Mouse (Mus musculus): ENCODE measurements around the gene Izumo2. TPM values are rescaled to one million over a fixed set of nuclear protein-coding genes. Genes with fewer than 3 reads are reported as not detected.

The Izumo2 gene
- polyA plus RNA-seq, 1 experiment from 2014 or later = not detected

DNA sequence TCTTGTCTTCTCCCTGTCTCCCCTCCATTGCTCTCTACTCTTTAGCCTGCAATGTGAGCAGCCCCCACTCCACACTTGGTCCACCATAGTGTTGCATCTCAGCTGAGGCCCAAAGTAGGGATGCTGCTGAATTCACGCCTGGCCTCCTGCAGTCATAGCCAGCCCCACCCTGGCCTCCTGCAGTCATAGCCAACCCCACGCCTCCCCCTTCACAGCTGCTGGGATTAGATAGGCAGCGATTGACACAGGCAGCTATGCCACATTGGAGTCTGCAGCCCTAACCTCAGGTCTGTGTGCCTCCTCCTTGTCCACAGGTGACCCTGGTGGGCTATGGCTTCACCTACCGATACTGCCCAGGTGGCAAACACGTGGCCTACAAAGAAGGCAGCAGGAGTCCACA, 59.6 kb downstream of the Izumo2 start:
- H3K4me1 ChIP-seq (ENCODE audit: control insufficient read depth, insufficient read depth, low read length) = no peaks in the 10 kb centered on the region
- DNase-seq (ENCODE audit: low spot score) = no peak
- no peak for ATAC-seq
- no peak overlapping the region for H3K9ac ChIP-seq (ENCODE audit: low read length)
- H3K36me3 ChIP-seq (ENCODE audit: control insufficient read depth, insufficient read depth, low read length) = peaks cover 69% of the 10 kb centered on the region
- no peaks in the 10 kb centered on the region for H3K9me3 ChIP-seq (replicated peaks; ENCODE audit: control insufficient read depth, low read length)
- no peaks in the 10 kb centered on the region for H3K27me3 ChIP-seq (replicated peaks; ENCODE audit: control insufficient read depth, insufficient read depth, low read length)
- no peak overlapping the region for H3K4me3 ChIP-seq (ENCODE audit: low read depth, low read length)
- WGBS = 91% methylated on average over 5 of the region's 5 CpGs
- no peak overlapping the region for H3K27ac ChIP-seq (ENCODE audit: low read depth, low read length)
- H3K4me2 ChIP-seq (ENCODE audit: low read length) = no peak overlapping the region

Other genes starting within 250 kb of the Izumo2 start
- 5.3 TPM in 2 replicates for gene Aspdh, start 243.4 kb upstream of the Izumo2 start, polyA plus RNA-seq (2014; fragmentation: Nextera tagmentation; extraction: Ambion mirVana)
- 49.3 and 50.5 TPM in 2 replicates for gene Josd2, start 240.8 kb upstream of the Izumo2 start, polyA plus RNA-seq (2014; fragmentation: Nextera tagmentation; extraction: Ambion mirVana)
- 147 and 154 TPM in 2 replicates for gene Emc10, start 212.2 kb upstream of the Izumo2 start, polyA plus RNA-seq (2014; fragmentation: Nextera tagmentation; extraction: Ambion mirVana)
- gene Fam71e1, start 212.2 kb upstream of the Izumo2 start, polyA plus RNA-seq (2014; fragmentation: Nextera tagmentation; extraction: Ambion mirVana) = 13.0 and 24.0 TPM in 2 replicates
- gene Mybpc2, start 184.1 kb upstream of the Izumo2 start, polyA plus RNA-seq (2014; fragmentation: Nextera tagmentation; extraction: Ambion mirVana) = 0.10 TPM in 2 replicates
- gene Spib, start 176.7 kb upstream of the Izumo2 start, polyA plus RNA-seq (2014; fragmentation: Nextera tagmentation; extraction: Ambion mirVana) = not detected in 2 replicates
- 32.6 and 33.0 TPM in 2 replicates for gene Pold1, start 159.9 kb upstream of the Izumo2 start, polyA plus RNA-seq (2014; fragmentation: Nextera tagmentation; extraction: Ambion mirVana)
- 72.6 and 78.2 TPM in 2 replicates for gene Nr1h2, start 154.8 kb upstream of the Izumo2 start, polyA plus RNA-seq (2014; fragmentation: Nextera tagmentation; extraction: Ambion mirVana)
- 0.74 and 0.79 TPM in 2 replicates for gene Napsa, start 136.4 kb upstream of the Izumo2 start, polyA plus RNA-seq (2014; fragmentation: Nextera tagmentation; extraction: Ambion mirVana)
- gene Kcnc3, start 118.1 kb upstream of the Izumo2 start, polyA plus RNA-seq (2014; fragmentation: Nextera tagmentation; extraction: Ambion mirVana) = 2.1 and 2.2 TPM in 2 replicates
- gene Myh14, start 37.9 kb upstream of the Izumo2 start, polyA plus RNA-seq (2014; fragmentation: Nextera tagmentation; extraction: Ambion mirVana) = 0.74 and 1.1 TPM in 2 replicates
- gene Vrk3, start 39.7 kb downstream of the Izumo2 start, polyA plus RNA-seq (2014; fragmentation: Nextera tagmentation; extraction: Ambion mirVana) = 32.0 and 33.5 TPM in 2 replicates
- 1.2 and 1.3 TPM in 2 replicates for gene Zfp473, start 42.3 kb downstream of the Izumo2 start, polyA plus RNA-seq (2014; fragmentation: Nextera tagmentation; extraction: Ambion mirVana)
- gene Nup62, start 107.3 kb downstream of the Izumo2 start, polyA plus RNA-seq (2014; fragmentation: Nextera tagmentation; extraction: Ambion mirVana) = 40.4 and 43.6 TPM in 2 replicates
- 1.0 and 1.2 TPM in 2 replicates for gene Il4i1, start 107.6 kb downstream of the Izumo2 start, polyA plus RNA-seq (2014; fragmentation: Nextera tagmentation; extraction: Ambion mirVana)
- 4.2 and 4.7 TPM in 2 replicates for gene Atf5, start 107.9 kb downstream of the Izumo2 start, polyA plus RNA-seq (2014; fragmentation: Nextera tagmentation; extraction: Ambion mirVana)
- gene Akt1s1, start 140.2 kb downstream of the Izumo2 start, polyA plus RNA-seq (2014; fragmentation: Nextera tagmentation; extraction: Ambion mirVana) = 70.4 and 75.4 TPM in 2 replicates
- 79.6 and 105 TPM in 2 replicates for gene Tbc1d17, start 140.3 kb downstream of the Izumo2 start, polyA plus RNA-seq (2014; fragmentation: Nextera tagmentation; extraction: Ambion mirVana)
- gene Pnkp, start 148.4 kb downstream of the Izumo2 start, polyA plus RNA-seq (2014; fragmentation: Nextera tagmentation; extraction: Ambion mirVana) = 30.0 and 31.7 TPM in 2 replicates
- gene Ptov1, start 161.0 kb downstream of the Izumo2 start, polyA plus RNA-seq (2014; fragmentation: Nextera tagmentation; extraction: Ambion mirVana) = 447 and 458 TPM in 2 replicates
- gene Med25, start 184.0 kb downstream of the Izumo2 start, polyA plus RNA-seq (2014; fragmentation: Nextera tagmentation; extraction: Ambion mirVana) = 75.4 and 94.0 TPM in 2 replicates
- 18.2 and 18.3 TPM in 2 replicates for gene Fuz, start 187.3 kb downstream of the Izumo2 start, polyA plus RNA-seq (2014; fragmentation: Nextera tagmentation; extraction: Ambion mirVana)
- gene Ap2a1, start 220.8 kb downstream of the Izumo2 start, polyA plus RNA-seq (2014; fragmentation: Nextera tagmentation; extraction: Ambion mirVana) = 85.6 and 99.3 TPM in 2 replicates
- gene Tsks, start 234.5 kb downstream of the Izumo2 start, polyA plus RNA-seq (2014; fragmentation: Nextera tagmentation; extraction: Ambion mirVana) = not detected in 2 replicates

Data from forebrain, embryonic 14.5 days (tissue).